Mouse (Mus musculus): ENCODE measurements around the gene Gipr.

DNA sequence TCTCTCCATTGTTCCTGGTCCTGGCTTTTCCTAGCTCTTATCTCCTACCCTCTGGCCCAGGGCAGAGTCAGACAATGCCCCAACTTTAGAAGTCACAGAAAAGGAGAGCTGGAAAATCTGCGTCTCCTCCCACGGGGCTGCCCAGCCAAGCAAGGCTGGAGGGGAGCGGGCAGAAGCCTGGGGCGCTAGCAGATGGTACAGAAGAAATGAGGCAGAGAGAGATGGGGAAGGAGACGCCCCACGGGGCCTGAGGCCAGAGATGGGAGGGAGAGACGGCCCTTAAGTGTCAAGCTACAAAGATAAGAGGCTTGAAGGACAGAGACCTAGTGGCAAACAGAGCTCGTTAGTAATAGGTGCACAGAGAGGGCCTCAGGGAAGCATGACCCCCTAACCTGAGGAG, 5.9 kb upstream of the Gipr start:
- TF ChIP-seq POLR2A (IDR thresholded peaks at IDR 0.05; ENCODE audit: insufficient read depth, low read depth, low read length) (no peak), CTCF (IDR thresholded peaks at IDR 0.05) (no peak), EP300 (IDR thresholded peaks at IDR 0.05; ENCODE audit: insufficient read depth, low read depth, low read length) (no peak)

Data from heart, adult 2 months (tissue).